Mouse (Mus musculus): ENCODE measurements around the gene Gm47985.
"Not testable (repeated sequence)": the region's sequence is repeated elsewhere in the genome, so short reads cannot be mapped to it uniquely, and the experiment has no call there.

DNA sequence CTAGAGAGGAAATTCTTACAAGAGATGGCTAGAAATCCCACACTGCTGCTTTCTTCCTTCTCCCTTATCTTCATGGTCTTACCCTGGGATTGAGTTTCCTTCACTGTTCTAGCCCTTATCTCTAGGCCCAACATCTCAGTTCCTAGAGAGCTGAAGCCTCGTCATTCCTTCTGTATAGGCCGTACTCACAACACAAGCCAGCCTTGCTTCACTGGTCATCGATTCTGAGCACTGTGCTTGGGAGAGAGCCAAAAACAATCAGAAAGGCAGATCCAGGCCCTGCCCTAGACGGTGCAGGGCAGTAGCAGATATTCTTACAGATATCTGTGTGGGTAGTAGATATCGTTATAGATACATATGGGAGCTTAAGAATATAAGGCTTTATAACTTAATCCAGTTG is 20.4 kb downstream of the Gm47985 start:
- TF ChIP-seq CTCF, EP300 (IDR thresholded peaks at IDR 0.05; ENCODE audit: low read depth): not testable (repeated sequence)
